Mouse (Mus musculus): ENCODE data around the gene Gpr65. TPM values are rescaled to one million over a fixed set of nuclear protein-coding genes. Genes with fewer than 3 reads are reported as not detected.

Gpr65 gene
- polyA plus RNA-seq, 2 experiments = 2.4 to 3.2 TPM

- Histone ChIP-seq H3K27me3 (ENCODE audit: control insufficient read depth, insufficient read depth, low read length) (no peaks in the 10 kb centered on the region), H3K4me1 (replicated peaks; ENCODE audit: control insufficient read depth in 2 of 2, insufficient read depth in 2 of 2, low read length in 1 of 2) (no peaks in the 10 kb centered on the region), H3K36me3 (replicated peaks; ENCODE audit: control insufficient read depth, insufficient read depth, low read depth) (no peaks in the 10 kb centered on the region), H3K27ac (no peak overlapping the region), H3K9ac (replicated peaks) (no peak overlapping the region), H3K4me2 (ENCODE audit: low read depth) (no peak overlapping the region), H3K4me3 (ENCODE audit: insufficient read depth in 1 of 2, low read depth in 2 of 2, low read length in 2 of 2) (no peak overlapping the region), H3K9me3 (ENCODE audit: control insufficient read depth, low read length) (no peaks in the 10 kb centered on the region)
- ATAC-seq (ENCODE audit: insufficient read depth) (no peak), DNase-seq (ENCODE audit: low read depth in 3 of 3, low spot score in 3 of 3) (no peak)
- TF ChIP-seq CTCF (IDR thresholded peaks at IDR 0.05; ENCODE audit: low read depth) (no peak), EP300 (IDR thresholded peaks at IDR 0.05; ENCODE audit: low read depth) (no peak)
- WGBS (ENCODE audit: insufficient replicate concordance) = 71% methylated on average over 5 of the region's 5 CpGs
These were observed 23.6 kb upstream of the Gpr65 start for GRCm38 (mm10) chr12:98244865-98245264.

- WGBS (ENCODE audit: insufficient replicate concordance) = 6% methylated on average over 4 of the region's 4 CpGs
- Histone ChIP-seq H3K36me3 (replicated peaks; ENCODE audit: control insufficient read depth, insufficient read depth, low read depth) (no peaks in the 10 kb centered on the region), H3K9me3 (ENCODE audit: control insufficient read depth, low read length) (no peaks in the 10 kb centered on the region), H3K27me3 (ENCODE audit: control insufficient read depth, insufficient read depth, low read length) (no peaks in the 10 kb centered on the region), H3K9ac (replicated peaks) (no peak overlapping the region), H3K4me3 (ENCODE audit: insufficient read depth in 1 of 2, low read depth in 2 of 2, low read length in 2 of 2) (no peak overlapping the region), H3K4me2 (ENCODE audit: low read depth) (no peak overlapping the region), H3K4me1 (replicated peaks; ENCODE audit: control insufficient read depth in 2 of 2, insufficient read depth in 2 of 2, low read length in 1 of 2) (no peaks in the 10 kb centered on the region), H3K27ac (no peak overlapping the region)
- DNase-seq (ENCODE audit: low read depth in 3 of 3, low spot score in 3 of 3) (no peak), ATAC-seq (ENCODE audit: insufficient read depth) (no peak)
- TF ChIP-seq EP300 (IDR thresholded peaks at IDR 0.05; ENCODE audit: low read depth) = no peak
- no peak for TF ChIP-seq CTCF (IDR thresholded peaks at IDR 0.05; ENCODE audit: low read depth)
These were observed 21.6 kb upstream of the Gpr65 start for GRCm38 (mm10) chr12:98246835-98247234.

- no peak for TF ChIP-seq EP300 (IDR thresholded peaks at IDR 0.05; ENCODE audit: low read depth)
- TF ChIP-seq CTCF (IDR thresholded peaks at IDR 0.05; ENCODE audit: low read depth) = no peak
- Histone ChIP-seq H3K9ac (replicated peaks) (no peak overlapping the region), H3K9me3 (ENCODE audit: control insufficient read depth, low read length) (no peaks in the 10 kb centered on the region), H3K36me3 (replicated peaks; ENCODE audit: control insufficient read depth, insufficient read depth, low read depth) (no peaks in the 10 kb centered on the region), H3K4me2 (ENCODE audit: low read depth) (no peak overlapping the region), H3K4me3 (ENCODE audit: insufficient read depth in 1 of 2, low read depth in 2 of 2, low read length in 2 of 2) (no peak overlapping the region), H3K27me3 (ENCODE audit: control insufficient read depth, insufficient read depth, low read length) (no peaks in the 10 kb centered on the region), H3K4me1 (replicated peaks; ENCODE audit: control insufficient read depth in 2 of 2, insufficient read depth in 2 of 2, low read length in 1 of 2) (no peaks in the 10 kb centered on the region), H3K27ac (no peak overlapping the region)
- 60% methylated on average over 3 of the region's 3 CpGs for WGBS (ENCODE audit: insufficient replicate concordance)
- ATAC-seq (ENCODE audit: insufficient read depth) (no peak), DNase-seq (ENCODE audit: low read depth in 3 of 3, low spot score in 3 of 3) (no peak)
These were observed 18.8 kb upstream of the Gpr65 start for GRCm38 (mm10) chr12:98249671-98250070.

DNA sequence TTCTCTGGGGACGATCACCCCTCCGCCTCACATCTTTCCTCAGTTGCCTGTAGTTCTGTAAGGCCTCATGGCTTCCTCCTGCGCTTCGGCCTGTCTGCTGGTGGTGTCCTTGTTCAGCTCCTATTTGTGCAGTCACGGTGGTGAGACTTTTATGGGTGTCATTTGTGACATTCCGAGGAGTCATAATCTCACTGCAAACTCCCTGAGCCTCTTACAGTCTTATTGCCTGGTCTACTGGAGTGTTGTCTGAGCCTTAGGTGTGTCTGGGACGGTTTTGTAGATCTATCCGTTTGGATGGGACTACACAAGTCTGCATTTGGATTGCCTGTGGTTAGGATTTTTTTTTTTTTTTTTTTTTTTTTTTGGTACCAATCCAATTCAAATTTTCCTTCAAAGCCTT is 18.1 kb upstream of the Gpr65 start:
- Histone ChIP-seq H3K27ac (no peak overlapping the region), H3K4me1 (replicated peaks; ENCODE audit: control insufficient read depth in 2 of 2, insufficient read depth in 2 of 2, low read length in 1 of 2) (no peaks in the 10 kb centered on the region), H3K36me3 (replicated peaks; ENCODE audit: control insufficient read depth, insufficient read depth, low read depth) (no peaks in the 10 kb centered on the region), H3K9me3 (ENCODE audit: control insufficient read depth, low read length) (no peaks in the 10 kb centered on the region), H3K27me3 (ENCODE audit: control insufficient read depth, insufficient read depth, low read length) (no peaks in the 10 kb centered on the region), H3K4me2 (ENCODE audit: low read depth) (no peak overlapping the region), H3K9ac (replicated peaks) (no peak overlapping the region), H3K4me3 (ENCODE audit: insufficient read depth in 1 of 2, low read depth in 2 of 2, low read length in 2 of 2) (no peak overlapping the region)
- no peak for TF ChIP-seq CTCF (IDR thresholded peaks at IDR 0.05; ENCODE audit: low read depth)
- TF ChIP-seq EP300 (IDR thresholded peaks at IDR 0.05; ENCODE audit: low read depth) = no peak
- WGBS (ENCODE audit: insufficient replicate concordance) = 73% methylated on average over 8 of the region's 8 CpGs
- no peak for DNase-seq (ENCODE audit: low read depth in 3 of 3, low spot score in 3 of 3)
- no peak for ATAC-seq (ENCODE audit: insufficient read depth)

DNA sequence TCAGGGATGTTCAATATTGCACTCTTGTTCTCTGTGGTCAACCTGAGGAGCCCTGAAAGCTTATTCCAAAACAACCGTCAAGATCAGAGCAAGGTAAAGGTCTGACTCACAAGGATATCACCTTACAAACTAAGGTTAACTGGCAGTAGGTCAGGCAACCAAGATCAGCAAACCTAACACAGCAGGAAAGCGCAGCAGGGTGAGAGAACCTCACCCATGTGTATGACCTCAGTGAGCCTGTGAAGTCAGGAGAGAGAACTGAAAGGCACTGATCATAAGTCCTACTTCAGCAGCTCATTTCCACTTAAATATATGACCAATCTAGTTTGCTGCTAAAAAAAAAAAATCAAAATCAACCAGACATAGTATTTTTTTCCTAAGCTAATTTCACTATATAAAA is 16.0 kb upstream of the Gpr65 start:
- Histone ChIP-seq H3K27ac (no peak overlapping the region), H3K9me3 (ENCODE audit: control insufficient read depth, low read length) (no peaks in the 10 kb centered on the region), H3K4me1 (replicated peaks; ENCODE audit: control insufficient read depth in 2 of 2, insufficient read depth in 2 of 2, low read length in 1 of 2) (no peaks in the 10 kb centered on the region; a peak in 1 of 4 replicates), H3K9ac (replicated peaks) (no peak overlapping the region), H3K4me2 (ENCODE audit: low read depth) (no peak overlapping the region), H3K36me3 (replicated peaks; ENCODE audit: control insufficient read depth, insufficient read depth, low read depth) (no peaks in the 10 kb centered on the region), H3K27me3 (ENCODE audit: control insufficient read depth, insufficient read depth, low read length) (no peaks in the 10 kb centered on the region), H3K4me3 (ENCODE audit: insufficient read depth in 1 of 2, low read depth in 2 of 2, low read length in 2 of 2) (no peak overlapping the region)
- TF ChIP-seq EP300 (IDR thresholded peaks at IDR 0.05; ENCODE audit: low read depth) (no peak), CTCF (IDR thresholded peaks at IDR 0.05; ENCODE audit: low read depth) (no peak)
- ATAC-seq (ENCODE audit: insufficient read depth) = no peak
- no peak for DNase-seq (ENCODE audit: low read depth in 3 of 3, low spot score in 3 of 3)
- WGBS (ENCODE audit: insufficient replicate concordance) = 58% methylated on average over 2 of the region's 2 CpGs

Data from liver, embryonic 14.5 days (tissue).